In the genomic region with DNA sequence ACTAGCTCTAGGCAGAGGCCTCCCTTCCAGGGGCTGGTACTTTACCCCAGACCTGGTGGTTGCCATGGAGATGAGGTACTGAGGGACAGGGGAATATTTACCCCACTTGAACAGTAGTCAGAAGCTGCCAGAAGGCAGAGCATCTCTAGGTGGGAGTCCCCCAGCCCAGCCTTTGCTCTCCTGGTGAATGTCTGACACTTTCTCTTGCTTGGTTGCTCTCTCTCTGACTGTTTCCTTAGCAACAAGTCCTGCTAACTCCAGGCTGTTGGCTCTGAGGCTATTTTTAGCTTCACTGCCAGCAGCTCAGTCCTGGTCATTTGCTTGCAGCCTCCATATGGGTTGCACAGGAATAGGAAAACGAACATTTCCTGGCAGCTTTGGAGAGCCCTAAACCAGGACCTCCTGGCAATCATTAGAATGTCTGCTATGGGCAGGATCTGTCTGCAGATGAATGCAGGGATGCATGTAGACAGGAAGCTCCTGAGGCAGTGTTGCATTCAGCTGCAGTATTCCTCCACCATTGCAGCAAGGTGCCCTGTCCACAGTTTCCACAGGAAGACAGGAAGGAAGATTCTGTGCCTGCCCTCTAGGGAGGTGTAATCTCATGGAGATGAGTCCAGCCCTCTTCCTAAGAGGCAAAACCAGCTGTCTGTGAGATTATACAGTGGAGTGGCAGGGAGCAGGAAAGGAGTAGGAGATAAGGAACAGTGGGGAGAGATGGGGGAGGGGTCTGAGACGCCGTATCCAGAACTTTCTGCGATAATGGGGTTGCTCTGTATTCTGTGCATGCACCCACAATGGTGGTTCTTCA, we compare ENCODE assay signal across 7 mouse cellular contexts.
A peak's percentile ranks its signal among the peaks of the same experiment; 100 is the strongest.
DNase-seq lines count a peak whose midpoint lies in the region; ATAC-seq and TF ChIP-seq lines count a peak whose summit lies in the region.

No protein-coding gene starts in this region.

- H3K4me3 ChIP-seq in embryonic facial prominence, embryonic 13.5 days = no peak overlapping the region
- H3K4me3 ChIP-seq in hindbrain, embryonic 12.5 days = no peak overlapping the region
- no peak overlapping the region for H3K4me3 ChIP-seq in macrophage (ENCODE audit: inconsistent target)
- no peak overlapping the region for H3K4me3 ChIP-seq in stomach, postnatal 0 days (ENCODE audit: low read depth, low read length)

- peaks cover 59% of the 10 kb centered on the region for H3K36me3 ChIP-seq in embryonic facial prominence, embryonic 13.5 days
- H3K36me3 ChIP-seq in hindbrain, embryonic 12.5 days = peaks cover 5% of the 10 kb centered on the region; the same call in 1 of the 2 replicates
- H3K36me3 ChIP-seq in macrophage (ENCODE audit: inconsistent target) = peaks cover 47% of the 10 kb centered on the region; the same call in 1 of the 2 replicates
- H3K36me3 ChIP-seq in stomach, postnatal 0 days (ENCODE audit: control insufficient read depth, insufficient read depth, low read length) = peaks cover 11% of the 10 kb centered on the region; the same call in 1 of the 2 replicates

- no peak overlapping the region; the same call in 1 of the 2 replicates for H3K4me2 ChIP-seq in embryonic facial prominence, embryonic 13.5 days
- peak overlapping the region; percentile 19 for H3K4me2 ChIP-seq in hindbrain, embryonic 12.5 days (replicated peaks)
- no peak overlapping the region for H3K4me2 ChIP-seq in stomach, postnatal 0 days (replicated peaks; ENCODE audit: low read depth)

- peaks cover 73% of the 10 kb centered on the region for H3K4me1 ChIP-seq in embryonic facial prominence, embryonic 13.5 days
- H3K4me1 ChIP-seq in hindbrain, embryonic 12.5 days = peaks cover 70% of the 10 kb centered on the region
- H3K4me1 ChIP-seq in stomach, postnatal 0 days (replicated peaks; ENCODE audit: control insufficient read depth, insufficient read depth) = no peaks in the 10 kb centered on the region; the same call in 1 of the 2 replicates

- H3K79me2 ChIP-seq in macrophage (ENCODE audit: inconsistent target) = peaks cover 76% of the 10 kb centered on the region

- peak overlapping the region; percentile 72 for H3K27ac ChIP-seq in embryonic facial prominence, embryonic 13.5 days
- peak overlapping the region; percentile 90 for H3K27ac ChIP-seq in hindbrain, embryonic 12.5 days
- H3K27ac ChIP-seq in macrophage = peak overlapping the region; percentile 13; the same call in 1 of the 2 replicates
- H3K27ac ChIP-seq in stomach, postnatal 0 days (replicated peaks) = peak overlapping the region; percentile 63

- no peak for TF ChIP-seq EP300 in stomach, postnatal 0 days (optimal IDR thresholded peaks at IDR 0.05)

- no peak for ATAC-seq in embryonic facial prominence, embryonic 13.5 days (ENCODE audit: insufficient number of reproducible peaks, insufficient read depth, low FRiP score, low TSS enrichment, low read depth)
- peak; percentile 33 for ATAC-seq in hindbrain, embryonic 12.5 days (ENCODE audit: low FRiP score)
- peak; percentile 23; the same call in 1 of the 2 replicates for ATAC-seq in stomach, postnatal 0 days (ENCODE audit: low FRiP score, low TSS enrichment)

- TF ChIP-seq CTCF in stomach, postnatal 0 days (IDR thresholded peaks at IDR 0.05; ENCODE audit: low read depth) = no peak

- H3K27me3 ChIP-seq in embryonic facial prominence, embryonic 13.5 days = no peaks in the 10 kb centered on the region
- no peaks in the 10 kb centered on the region for H3K27me3 ChIP-seq in hindbrain, embryonic 12.5 days
- H3K27me3 ChIP-seq in stomach, postnatal 0 days (ENCODE audit: control insufficient read depth, insufficient read depth, low read length) = no peaks in the 10 kb centered on the region

- peak overlapping the region; percentile 40; the same call in 1 of the 2 replicates for H3K9ac ChIP-seq in embryonic facial prominence, embryonic 13.5 days
- no peak overlapping the region for H3K9ac ChIP-seq in hindbrain, embryonic 12.5 days
- H3K9ac ChIP-seq in stomach, postnatal 0 days (ENCODE audit: low read length) = no peak overlapping the region

- 36% methylated on average over 4 of the region's 4 CpGs for WGBS in embryonic facial prominence, embryonic 13.5 days
- WGBS in hindbrain, embryonic 12.5 days = 34% methylated on average over 4 of the region's 4 CpGs
- 74% methylated on average over 4 of the region's 4 CpGs for WGBS in macrophage (ENCODE audit: missing documents)
- 19% methylated on average over 4 of the region's 4 CpGs for WGBS in stomach, postnatal 0 days

- DNase-seq in cerebellum, adult 11-12 months = peak; percentile 88
- DNase-seq in layer of hippocampus, postnatal 10 days (ENCODE audit: low spot score in 2 of 2) = peak; percentile 48 to 61
- no peak for DNase-seq in stomach, postnatal 0 days (ENCODE audit: low spot score)
- DNase-seq in spleen, postnatal 36 days (ENCODE audit: low spot score in 2 of 2) = no peak

- H3K9me3 ChIP-seq in embryonic facial prominence, embryonic 13.5 days = no peaks in the 10 kb centered on the region
- H3K9me3 ChIP-seq in hindbrain, embryonic 12.5 days (replicated peaks) = no peaks in the 10 kb centered on the region
- no peaks in the 10 kb centered on the region for H3K9me3 ChIP-seq in stomach, postnatal 0 days (ENCODE audit: control insufficient read depth, low read length)

Comparison
In these comparisons a context has a peak if more than half of its experiments do, and no peak if none do; other contexts are left out.
1. DNase-seq: peak in cerebellum, adult 11-12 months (single experiment) and layer of hippocampus, postnatal 10 days (2 of 2); none in stomach, postnatal 0 days (single experiment) and spleen, postnatal 36 days (0 of 2).
2. H3K27ac ChIP-seq: peak in every context shown above with its lines; median percentile 90 in hindbrain, embryonic 12.5 days; 72 in embryonic facial prominence, embryonic 13.5 days; 63 in stomach, postnatal 0 days; 13 in macrophage.